Mouse (Mus musculus) kidney, adult 2 months (tissue): Measurements from ENCODE around the gene Rpgrip1. TPM values are rescaled to one million over a fixed set of nuclear protein-coding genes. Genes with fewer than 3 reads are reported as not detected.

Experiments
- DNase-seq: peaks from one replicate; pipeline ENCODE4 v3.0.0; 2021
- H3K27ac ChIP-seq: fragments of 200-500 bp; 2 replicates; pipeline ENCODE4 v1.5.1; 2012; ENCODE audit warnings: low read depth, low read length, control low read depth, inconsistent platforms; ENCODE audit not compliant: insufficient read depth
- H3K27me3 ChIP-seq: fragments of 200-500 bp; replicated peaks from 2 replicates; pipeline ENCODE4 v1.6.1; 2012; ENCODE audit warnings: mild to moderate bottlenecking, moderate library complexity, low read length, inconsistent platforms; ENCODE audit not compliant: control insufficient read depth, insufficient read depth
- H3K36me3 ChIP-seq: fragments of 200-500 bp; 2 replicates; pipeline ENCODE4 v1.6.1; 2012; ENCODE audit warnings: mild to moderate bottlenecking, moderate library complexity, low read length, inconsistent platforms; ENCODE audit not compliant: control insufficient read depth, insufficient read depth
- H3K4me1 ChIP-seq: fragments of 200-500 bp; 2 replicates; pipeline ENCODE4 v1.6.1; 2011; ENCODE audit warnings: low read length; ENCODE audit not compliant: control insufficient read depth, insufficient read depth
- H3K4me3 ChIP-seq: fragments of 200-500 bp; 2 replicates; pipeline ENCODE4 v1.5.1; 2011; ENCODE audit warnings: mild to moderate bottlenecking, low read depth, low read length, control low read depth; ENCODE audit not compliant: insufficient read depth
- CTCF ChIP-seq: fragments of 200-500 bp; conservative IDR thresholded peaks from 2 replicates; pipeline ENCODE4 v1.5.1; 2011; ENCODE audit warnings: low read depth, mild to moderate bottlenecking, control low read depth, low read length, moderate library complexity, mixed read lengths; ENCODE audit not compliant: insufficient read depth, insufficient read length
- POLR2A ChIP-seq: fragments of 200-500 bp; IDR thresholded peaks from one replicate; pipeline ENCODE4 v1.6.1; 2011; ENCODE audit warnings: low read depth, low read length, control low read depth
- WGBS: fragments of 180-500 bp; shearing (Covaris S2); methylation state at CpG from one replicate; pipeline ENCODE4 v1.1.7; 2018; 5-methylcytosine and 5-hydroxymethylcytosine counted together
- polyA plus RNA-seq: library from polyadenylated mRNA; depleted of rRNA; stranded (reverse); fragments of >200 nt; gene quantifications from 2 replicates; pipeline ENCODE4 v1.2.3, GENCODE M21; 2012

The Rpgrip1 gene
- polyA plus RNA-seq, 1 experiment = 2.9 TPM

DNA sequence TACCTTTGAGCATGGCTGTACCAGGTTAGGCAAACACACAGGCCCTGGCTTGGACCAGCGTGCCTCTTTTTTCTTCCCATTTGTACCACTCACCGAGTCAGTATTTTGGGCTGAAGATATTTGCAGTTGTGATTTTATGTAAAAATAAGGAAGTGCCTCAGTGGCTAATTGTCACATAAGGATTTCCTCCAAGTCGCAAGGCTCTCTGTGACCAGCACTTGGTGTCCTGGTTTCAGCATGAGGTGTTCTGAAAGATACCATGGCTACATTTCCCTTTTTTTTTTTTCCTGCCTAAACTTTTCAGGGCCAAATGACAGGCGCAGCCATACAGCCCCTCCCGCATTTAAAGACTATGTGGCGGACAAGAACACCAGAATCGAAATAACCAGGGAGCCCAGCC is 9.7 kb downstream of the Rpgrip1 start:
- Histone ChIP-seq H3K27me3 (no peaks in the 10 kb centered on the region), H3K27ac (no peak overlapping the region), H3K4me1 (peaks cover 9% of the 10 kb centered on the region; the same call in 1 of the 2 replicates), H3K4me3 (no peak overlapping the region), H3K36me3 (no peaks in the 10 kb centered on the region)
- WGBS = 64% methylated on average over 7 of the region's 7 CpGs
- no peak for DNase-seq
- TF ChIP-seq CTCF (no peak), POLR2A (no peak)

DNA sequence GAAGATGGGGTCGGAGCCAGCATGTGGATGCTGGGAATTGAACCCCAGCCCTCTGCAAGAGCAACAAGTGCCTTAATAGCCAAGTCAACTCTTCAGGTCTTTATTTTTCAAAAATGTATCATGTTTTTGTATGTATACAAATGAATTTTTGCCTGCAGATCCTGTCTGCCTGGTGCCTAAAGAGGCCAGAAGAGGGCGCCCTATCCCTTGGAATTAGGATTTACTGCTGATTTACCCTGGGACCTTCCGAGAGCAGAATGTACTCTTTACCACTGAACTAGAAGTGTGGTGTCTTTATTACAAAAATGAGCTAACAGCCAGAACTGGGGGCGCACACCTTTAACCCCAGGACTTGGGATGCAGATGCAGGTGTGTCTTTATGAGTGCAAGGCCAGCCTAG is 13.4 kb downstream of the Rpgrip1 start:
- Histone ChIP-seq H3K4me1 (peaks cover 4% of the 10 kb centered on the region; the same call in 1 of the 2 replicates), H3K27me3 (no peaks in the 10 kb centered on the region), H3K36me3 (no peaks in the 10 kb centered on the region), H3K27ac (no peak overlapping the region), H3K4me3 (no peak overlapping the region)
- 18% methylated on average over 4 of the region's 4 CpGs for WGBS
- peak; percentile 77 for DNase-seq
- TF ChIP-seq CTCF = peak; percentile 78
- TF ChIP-seq POLR2A = no peak

DNA sequence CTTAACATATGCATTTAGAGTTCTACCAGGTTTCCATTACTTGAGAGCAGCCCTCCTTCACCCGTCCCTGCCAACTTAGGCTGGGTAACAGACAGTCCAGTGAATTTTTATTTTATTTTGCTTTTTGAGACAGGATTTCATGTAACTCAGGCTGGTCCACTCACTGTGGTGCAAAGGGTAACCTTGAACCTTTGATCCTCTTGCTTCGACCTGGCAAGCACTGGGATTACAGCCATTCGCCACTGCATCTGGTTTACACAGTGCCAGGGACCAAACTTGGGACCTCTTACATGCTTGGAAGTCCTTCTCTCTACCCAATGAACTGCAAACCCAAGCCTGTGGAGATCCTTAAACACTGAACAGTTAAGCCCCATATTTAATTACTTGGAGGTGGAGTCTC is 14.1 kb downstream of the Rpgrip1 start:
- no peak for TF ChIP-seq CTCF
- TF ChIP-seq POLR2A = no peak

DNA sequence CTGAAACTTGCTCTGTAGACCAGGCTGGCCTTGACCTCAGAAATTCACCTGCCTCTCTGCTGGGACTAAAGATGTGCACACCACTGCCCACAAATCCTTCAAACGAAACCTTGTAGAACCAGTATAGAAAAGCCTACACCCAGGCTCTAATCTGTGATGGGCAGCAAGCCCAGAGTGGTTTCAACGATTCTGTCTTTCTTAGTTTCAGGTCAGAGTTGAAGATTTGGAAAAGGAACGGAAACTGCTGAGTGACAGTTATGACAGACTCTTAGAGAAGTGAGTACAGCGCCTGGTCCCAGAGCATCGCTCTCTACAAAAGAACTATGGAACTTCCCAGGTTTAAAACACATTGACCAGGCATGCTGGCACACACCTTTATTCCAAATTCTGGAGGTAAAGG is 23.1 kb downstream of the Rpgrip1 start:
- Histone ChIP-seq H3K27me3 (no peaks in the 10 kb centered on the region), H3K27ac (no peak overlapping the region), H3K4me3 (no peak overlapping the region), H3K36me3 (no peaks in the 10 kb centered on the region), H3K4me1 (no peaks in the 10 kb centered on the region)
- TF ChIP-seq POLR2A (no peak), CTCF (no peak)
- DNase-seq = peak; percentile 10
- WGBS = 70% methylated on average over 5 of the region's 5 CpGs

More for the DNA sequence above, 14.1 kb downstream of the Rpgrip1 start:
- Histone ChIP-seq H3K36me3 (no peaks in the 10 kb centered on the region), H3K27me3 (no peaks in the 10 kb centered on the region), H3K4me1 (0 out of 2 replicates have a peak, but pooled peaks cover 3% of the 10 kb centered on the region), H3K27ac (no peak overlapping the region), H3K4me3 (no peak overlapping the region)
- DNase-seq = peak; percentile 75
- 72% methylated on average over 3 of the region's 3 CpGs for WGBS

DNA sequence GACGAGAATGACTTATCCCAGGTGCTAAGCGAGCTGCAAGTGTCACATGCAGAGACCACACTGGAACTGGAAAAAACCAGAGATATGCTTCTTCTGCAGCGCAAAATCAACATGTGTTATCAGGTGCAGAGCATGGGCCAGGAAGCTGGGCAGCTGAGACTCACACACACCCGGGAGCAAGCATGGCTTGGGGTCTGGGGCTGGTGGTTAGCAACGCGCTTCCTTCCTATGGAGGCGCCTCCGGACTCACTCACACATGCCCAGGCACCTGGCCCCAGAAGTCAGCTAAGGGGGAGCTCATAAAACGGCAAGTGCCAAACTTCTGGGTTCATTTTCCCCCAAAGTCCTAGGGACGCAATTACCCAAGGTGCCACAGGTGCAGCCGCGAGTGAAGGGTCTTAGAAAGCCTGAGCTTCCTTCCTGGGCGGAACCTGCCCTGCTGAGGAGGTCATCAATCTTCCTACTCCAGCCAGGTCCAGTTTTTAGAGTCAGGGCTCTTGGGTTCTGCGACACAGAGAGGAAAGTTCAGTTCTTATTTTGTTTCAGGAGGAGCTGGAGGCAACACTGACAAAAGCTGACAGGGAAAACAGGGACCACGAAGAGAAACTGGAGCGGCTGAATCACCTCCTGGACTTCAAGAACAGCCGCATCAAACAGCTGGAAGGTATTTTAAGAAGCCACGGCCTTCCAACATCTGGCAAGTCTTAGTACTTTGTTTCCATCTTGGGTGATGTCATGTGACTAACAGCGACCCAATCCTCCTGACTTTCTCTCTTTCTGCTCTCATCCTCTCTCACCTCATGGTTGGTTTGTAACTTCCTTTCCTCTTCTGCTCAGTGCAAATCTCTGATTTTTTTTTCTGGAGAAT is 30.3 kb downstream of the Rpgrip1 start:
- no peak for DNase-seq
- WGBS = 37% methylated on average over 19 of the region's 19 CpGs
- H3K27me3 ChIP-seq = no peaks in the 10 kb centered on the region
- no peaks in the 10 kb centered on the region for H3K36me3 ChIP-seq
- no peak overlapping the region for H3K27ac ChIP-seq
- TF ChIP-seq POLR2A = no peak
- no peak for TF ChIP-seq CTCF
- H3K4me1 ChIP-seq = no peaks in the 10 kb centered on the region
- H3K4me3 ChIP-seq = peak overlapping the region; percentile 24

DNA sequence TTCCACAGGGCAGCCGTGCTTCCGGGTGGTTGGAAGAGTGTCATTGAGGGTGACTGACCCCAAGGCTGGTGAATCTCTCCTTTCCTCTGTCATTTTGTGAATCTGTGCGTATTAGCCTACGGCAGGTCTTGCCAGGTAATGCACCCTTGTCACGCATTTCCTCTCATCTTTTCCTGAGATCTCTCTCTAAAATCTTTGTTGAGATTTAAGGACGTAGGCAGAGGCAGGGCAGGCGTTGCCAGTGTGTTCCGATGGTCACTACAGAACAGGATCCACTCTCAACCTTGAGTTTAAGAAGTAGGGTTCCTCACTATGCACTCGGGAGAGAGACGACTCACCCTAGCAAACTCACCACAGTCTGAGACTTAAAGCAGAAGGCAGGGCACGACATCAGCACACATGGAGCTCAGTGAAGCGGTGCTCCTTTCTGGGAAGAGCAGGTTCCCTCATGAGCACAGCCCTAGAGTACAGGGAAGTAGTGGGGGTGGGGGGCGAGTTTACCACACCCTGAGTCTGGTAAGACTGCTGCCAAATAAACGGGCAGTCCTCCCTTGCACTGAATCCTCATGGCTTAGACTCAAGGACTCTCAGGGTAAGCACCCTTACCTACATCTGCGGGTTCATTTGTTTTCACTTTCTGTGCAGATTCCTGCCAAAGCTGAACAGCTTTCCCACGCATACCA is 31.1 kb downstream of the Rpgrip1 start:
- WGBS = 58% methylated on average over 16 of the region's 16 CpGs
- no peaks in the 10 kb centered on the region for H3K27me3 ChIP-seq
- H3K4me1 ChIP-seq = no peaks in the 10 kb centered on the region
- no peak overlapping the region for H3K27ac ChIP-seq
- no peak for DNase-seq
- no peak for TF ChIP-seq POLR2A
- TF ChIP-seq CTCF = no peak
- H3K36me3 ChIP-seq = no peaks in the 10 kb centered on the region
- peak overlapping the region; percentile 24 for H3K4me3 ChIP-seq

DNA sequence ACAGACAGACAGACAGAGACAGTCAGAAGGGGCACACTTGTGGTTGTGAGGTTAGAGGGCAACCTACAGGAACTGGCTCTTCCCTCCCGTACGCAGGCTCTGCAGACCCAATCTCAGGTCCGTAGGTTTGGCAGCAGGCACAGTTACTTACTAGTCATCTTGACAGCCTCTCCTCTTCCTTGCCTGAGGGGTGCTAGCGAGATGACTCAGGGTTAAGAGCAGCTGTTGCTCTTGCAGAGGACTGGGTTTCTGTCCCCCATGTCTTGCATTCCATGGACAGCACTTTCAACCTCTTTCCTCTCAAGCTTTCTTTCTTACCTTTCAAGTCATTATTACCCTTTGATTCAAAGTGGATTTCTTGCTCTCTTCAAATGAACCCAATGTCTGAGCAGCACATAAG is 33.7 kb downstream of the Rpgrip1 start:
- no peak overlapping the region for H3K27ac ChIP-seq
- H3K27me3 ChIP-seq = no peaks in the 10 kb centered on the region
- TF ChIP-seq CTCF (no peak), POLR2A (no peak)
- no peaks in the 10 kb centered on the region for H3K4me1 ChIP-seq
- DNase-seq = no peak
- no peak overlapping the region for H3K4me3 ChIP-seq
- no peaks in the 10 kb centered on the region for H3K36me3 ChIP-seq
- 83% methylated on average over 4 of the region's 4 CpGs for WGBS

DNA sequence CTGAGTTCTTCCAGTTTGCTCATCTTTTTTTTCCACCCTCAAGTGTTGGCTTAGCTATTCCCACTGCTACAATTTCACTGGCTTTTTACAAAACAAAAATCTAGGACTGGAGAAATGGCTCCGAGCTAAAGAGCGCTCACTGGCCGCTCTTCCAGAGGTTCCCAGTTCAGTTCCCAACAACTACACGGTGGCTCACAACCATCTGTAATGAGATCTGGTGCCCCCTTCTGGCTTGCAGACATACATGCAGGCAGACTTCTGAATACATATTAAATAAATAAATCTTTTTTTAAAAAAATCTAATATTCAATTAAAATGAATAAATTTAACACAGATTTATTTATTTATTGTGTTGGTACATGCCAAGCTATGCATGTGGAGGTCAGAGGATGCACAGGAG is 36.0 kb downstream of the Rpgrip1 start:
- no peak overlapping the region for H3K27ac ChIP-seq
- WGBS = 79% methylated on average over 4 of the region's 4 CpGs
- no peaks in the 10 kb centered on the region for H3K36me3 ChIP-seq
- no peaks in the 10 kb centered on the region for H3K27me3 ChIP-seq
- H3K4me3 ChIP-seq = no peak overlapping the region
- peak; percentile 28 for DNase-seq
- TF ChIP-seq CTCF (peak; percentile 49), POLR2A (no peak)
- H3K4me1 ChIP-seq = no peaks in the 10 kb centered on the region
